Mouse (Mus musculus): Measurements from ENCODE around the gene Apobec3. TPM values are rescaled to one million over a fixed set of nuclear protein-coding genes. Genes with fewer than 3 reads are reported as not detected.

The Apobec3 gene
- polyA plus RNA-seq (2015; fragmentation: Nextera tagmentation; extraction: Ambion mirVana), result 15.2 and 15.6 TPM in 2 replicates

GRCm38 (mm10) chr15:79891436-79892212 lies at the start of gene Apobec3:
Gene Apobec3, plus strand, starts transcription at chr15:79891659.

Other genes starting within 250 kb of the Apobec3 start
- 0.33 and 0.59 TPM in 2 replicates for gene Fam227a, start 232.7 kb upstream of the Apobec3 start, polyA plus RNA-seq (2015; fragmentation: Nextera tagmentation; extraction: Ambion mirVana)
- 25.8 and 26.8 TPM in 2 replicates for gene Cby1, start 232.5 kb upstream of the Apobec3 start, polyA plus RNA-seq (2015; fragmentation: Nextera tagmentation; extraction: Ambion mirVana)
- 165 and 179 TPM in 2 replicates for gene Tomm22, start 220.8 kb upstream of the Apobec3 start, polyA plus RNA-seq (2015; fragmentation: Nextera tagmentation; extraction: Ambion mirVana)
- 13.3 and 13.7 TPM in 2 replicates for gene Josd1, start 203.7 kb upstream of the Apobec3 start, polyA plus RNA-seq (2015; fragmentation: Nextera tagmentation; extraction: Ambion mirVana)
- gene Gtpbp1, start 200.8 kb upstream of the Apobec3 start, polyA plus RNA-seq (2015; fragmentation: Nextera tagmentation; extraction: Ambion mirVana), result 19.3 and 20.0 TPM in 2 replicates
- 5.7 and 6.0 TPM in 2 replicates for gene Sun2, start 149.1 kb upstream of the Apobec3 start, polyA plus RNA-seq (2015; fragmentation: Nextera tagmentation; extraction: Ambion mirVana)
- 37.7 and 38.3 TPM in 2 replicates for gene Dnal4, start 113.8 kb upstream of the Apobec3 start, polyA plus RNA-seq (2015; fragmentation: Nextera tagmentation; extraction: Ambion mirVana)
- 3.2 and 3.3 TPM in 2 replicates for gene Nptxr, start 86.9 kb upstream of the Apobec3 start, polyA plus RNA-seq (2015; fragmentation: Nextera tagmentation; extraction: Ambion mirVana)
- gene Npcd, start 57.4 kb upstream of the Apobec3 start, polyA plus RNA-seq (2015; fragmentation: Nextera tagmentation; extraction: Ambion mirVana), result 0.22 and 0.82 TPM in 2 replicates
- 43.3 and 46.2 TPM in 2 replicates for gene Cbx6, start 57.0 kb upstream of the Apobec3 start, polyA plus RNA-seq (2015; fragmentation: Nextera tagmentation; extraction: Ambion mirVana)
- gene Cbx7, start 79.5 kb downstream of the Apobec3 start, polyA plus RNA-seq (2015; fragmentation: Nextera tagmentation; extraction: Ambion mirVana), result 2.6 and 3.3 TPM in 2 replicates
- 1.6 and 1.8 TPM in 2 replicates for gene Pdgfb, start 123.3 kb downstream of the Apobec3 start, polyA plus RNA-seq (2015; fragmentation: Nextera tagmentation; extraction: Ambion mirVana)
- gene Syngr1, start 199.7 kb downstream of the Apobec3 start, polyA plus RNA-seq (2015; fragmentation: Nextera tagmentation; extraction: Ambion mirVana), result 61.2 and 65.8 TPM in 2 replicates
- 642 and 665 TPM in 2 replicates for gene Rpl3, start 200.2 kb downstream of the Apobec3 start, polyA plus RNA-seq (2015; fragmentation: Nextera tagmentation; extraction: Ambion mirVana)
- gene Tab1, start 241.5 kb downstream of the Apobec3 start, polyA plus RNA-seq (2015; fragmentation: Nextera tagmentation; extraction: Ambion mirVana), result 16.2 and 16.7 TPM in 2 replicates